Mouse (Mus musculus): Measurements from ENCODE around the gene Matn4.

Gene Matn4

GRCm38 (mm10) chr2:164405060-164405459 lies at the start of gene Matn4:
Gene Matn4 (minus strand): TSS chr2:164405160.
- in situ Hi-C loops (cut with MboI, MseI): no loop called here

- in situ Hi-C loops (cut with MboI, MseI): no loop called here
Observed at GRCm38 (mm10) chr2:164453887-164454500, 49.0 kb upstream of the Matn4 start.

- in situ Hi-C loops (cut with MboI, MseI): no loop called here
Observed at GRCm38 (mm10) chr2:164453047-164453757, 48.2 kb upstream of the Matn4 start.

GRCm38 (mm10) chr2:164452000-164452676 lies 47.2 kb upstream of the Matn4 start:
- in situ Hi-C loops (cut with MboI, MseI): no loop called here

- in situ Hi-C loops (cut with MboI, MseI): loop anchor here (25.0 kb wide), 1 partner anchor 288 kb away; the partner anchor contains the start of genes Dnttip1 and Wfdc3
Observed at GRCm38 (mm10) chr2:164449341-164450042, 44.5 kb upstream of the Matn4 start.

GRCm38 (mm10) chr2:164448921-164449320 lies 44.0 kb upstream of the Matn4 start:
- in situ Hi-C loops (cut with MboI, MseI): loop anchor here (25.0 kb wide), 1 partner anchor 288 kb away; the partner anchor contains the start of genes Dnttip1 and Wfdc3

GRCm38 (mm10) chr2:164448140-164448539 lies 43.2 kb upstream of the Matn4 start:
- in situ Hi-C loops (cut with MboI, MseI): loop anchor here (25.0 kb wide), 1 partner anchor 289 kb away; the partner anchor contains the start of genes Dnttip1 and Wfdc3

GRCm38 (mm10) chr2:164446086-164446469 lies 41.1 kb upstream of the Matn4 start:
- in situ Hi-C loops (cut with MboI, MseI): loop anchor here (25.0 kb wide), 1 partner anchor 291 kb away; the partner anchor contains the start of genes Dnttip1 and Wfdc3

GRCm38 (mm10) chr2:164445399-164446085 lies 40.6 kb upstream of the Matn4 start:
- in situ Hi-C loops (cut with MboI, MseI): loop anchor here (25.0 kb wide), 1 partner anchor 292 kb away; the partner anchor contains the start of genes Dnttip1 and Wfdc3

GRCm38 (mm10) chr2:164444701-164445100 lies 39.7 kb upstream of the Matn4 start:
- in situ Hi-C loops (cut with MboI, MseI): loop anchor here (25.0 kb wide), 1 partner anchor 293 kb away; the partner anchor contains the start of genes Dnttip1 and Wfdc3

GRCm38 (mm10) chr2:164443460-164444000 lies 38.6 kb upstream of the Matn4 start, which contains the start of gene Sdc4:
Gene Sdc4 (minus strand): TSS chr2:164443887.
- in situ Hi-C loops (cut with MboI, MseI): loop anchor here (25.0 kb wide), 1 partner anchor 294 kb away; the partner anchor contains the start of genes Dnttip1 and Wfdc3

- in situ Hi-C loops (cut with MboI, MseI): loop anchor here (25.0 kb wide), 1 partner anchor 294 kb away; the partner anchor contains the start of genes Dnttip1 and Wfdc3
Observed at GRCm38 (mm10) chr2:164443051-164443437, 38.1 kb upstream of the Matn4 start.

GRCm38 (mm10) chr2:164442315-164443050 lies 37.5 kb upstream of the Matn4 start:
- in situ Hi-C loops (cut with MboI, MseI): loop anchor here (25.0 kb wide), 1 partner anchor 295 kb away; the partner anchor contains the start of genes Dnttip1 and Wfdc3

GRCm38 (mm10) chr2:164441731-164442130 lies 36.8 kb upstream of the Matn4 start:
- in situ Hi-C loops (cut with MboI, MseI): loop anchor here (25.0 kb wide), 1 partner anchor 296 kb away; the partner anchor contains the start of genes Dnttip1 and Wfdc3

GRCm38 (mm10) chr2:164441155-164441554 lies 36.2 kb upstream of the Matn4 start:
- in situ Hi-C loops (cut with MboI, MseI): loop anchor here (25.0 kb wide), 1 partner anchor 296 kb away; the partner anchor contains the start of genes Dnttip1 and Wfdc3

GRCm38 (mm10) chr2:164440314-164440713 lies 35.4 kb upstream of the Matn4 start:
- in situ Hi-C loops (cut with MboI, MseI): loop anchor here (25.0 kb wide), 1 partner anchor 297 kb away; the partner anchor contains the start of genes Dnttip1 and Wfdc3

- in situ Hi-C loops (cut with MboI, MseI): loop anchor here (25.0 kb wide), 1 partner anchor 298 kb away; the partner anchor contains the start of genes Dnttip1 and Wfdc3
Observed at GRCm38 (mm10) chr2:164439001-164439421, 34.1 kb upstream of the Matn4 start.

GRCm38 (mm10) chr2:164438257-164438656 lies 33.3 kb upstream of the Matn4 start:
- in situ Hi-C loops (cut with MboI, MseI): loop anchor here (25.0 kb wide), 1 partner anchor 299 kb away; the partner anchor contains the start of genes Dnttip1 and Wfdc3

GRCm38 (mm10) chr2:164437710-164438109 lies 32.8 kb upstream of the Matn4 start:
- in situ Hi-C loops (cut with MboI, MseI): loop anchor here (25.0 kb wide), 1 partner anchor 300 kb away; the partner anchor contains the start of genes Dnttip1 and Wfdc3
